Mouse (Mus musculus) CH12.LX (cell line): ENCODE results near the gene Socs2. TPM values are rescaled to one million over a fixed set of nuclear protein-coding genes. Genes with fewer than 3 reads are reported as not detected.

Experiments used
- DNase-seq: peaks from one replicate; pipeline ENCODE4 v3.0.0-alpha.2; 2013; ENCODE audit errors: extremely low read depth
- H3K27ac ChIP-seq: 2 replicates; pipeline ENCODE4 v1.5.1; 2012; ENCODE audit warnings: low read depth, mild to moderate bottlenecking, control low read depth, moderate library complexity; ENCODE audit not compliant: insufficient read depth
- H3K27me3 ChIP-seq: replicated peaks from 2 replicates; pipeline ENCODE3; 2012; ENCODE audit warnings: inconsistent platforms
- H3K36me3 ChIP-seq, 2 experiments: replicated peaks in 1 of 2; 2 replicates each; pipeline versions ENCODE3 to v1.6.1; 2012; ENCODE audit warnings: inconsistent platforms in 1 of 2, low read length in 1 of 2, mild to moderate bottlenecking in 1 of 2, mixed read lengths in 1 of 2, moderate library complexity in 1 of 2; ENCODE audit not compliant: control insufficient read depth in 1 of 2, insufficient read depth in 1 of 2
- H3K4me1 ChIP-seq, 2 experiments: 2 replicates each; pipeline ENCODE4 v1.6.1; 2012; ENCODE audit warnings: inconsistent platforms in 1 of 2, moderate library complexity in 1 of 2; ENCODE audit not compliant: insufficient read depth in 2 of 2, control insufficient read depth in 1 of 2
- H3K4me2 ChIP-seq: 2 replicates; pipeline ENCODE4 v1.6.1; 2012; ENCODE audit warnings: low read depth, mild to moderate bottlenecking, control low read depth; ENCODE audit not compliant: poor library complexity, insufficient read depth, severe bottlenecking
- H3K4me3 ChIP-seq, 3 experiments: fragments of 150-350 bp in 1 of 3; sonication (generic) in 1 of 3; replicated peaks in 1 of 3; 2 replicates each; pipeline versions ENCODE3 to v1.5.1; 2011 to 2012; ENCODE audit warnings: low read depth in 2 of 3, low read length in 2 of 3, mild to moderate bottlenecking in 2 of 3, moderate library complexity in 2 of 3, control low read depth in 1 of 3, improper control_type of control experiment in 1 of 3, inconsistent platforms in 1 of 3, mixed read lengths in 1 of 3; ENCODE audit not compliant: poor library complexity in 1 of 3
- H3K79me2 ChIP-seq: replicated peaks from 2 replicates; pipeline ENCODE4 v1.6.1; 2012; ENCODE audit warnings: mild to moderate bottlenecking, moderate library complexity; ENCODE audit not compliant: control insufficient read depth, poor library complexity, insufficient read depth, severe bottlenecking; ENCODE audit errors: extremely low read depth
- H3K9ac ChIP-seq: 2 replicates; pipeline ENCODE4 v1.6.1; 2012; ENCODE audit warnings: low read depth, mild to moderate bottlenecking, control low read depth, moderate library complexity; ENCODE audit not compliant: insufficient read depth
- H3K9me3 ChIP-seq: replicated peaks from 2 replicates; pipeline ENCODE3; 2012; ENCODE audit warnings: low read length, inconsistent platforms, mixed read lengths
- CHD2 ChIP-seq: IDR thresholded peaks from 2 replicates; pipeline ENCODE4 v1.6.1; 2011; ENCODE audit warnings: low read length, improper control_type of control experiment
- CTCF ChIP-seq, 2 experiments: IDR thresholded peaks in 1 of 2; conservative IDR thresholded peaks in 1 of 2; 2 replicates each; pipeline ENCODE4 v1.5.1; 2011 to 2012; ENCODE audit warnings: low read depth in 2 of 2, low read length in 2 of 2, improper control_type of control experiment in 1 of 2, inconsistent platforms in 1 of 2, mild to moderate bottlenecking in 1 of 2, moderate library complexity in 1 of 2
- E2F4 ChIP-seq: IDR thresholded peaks from 2 replicates; pipeline ENCODE4 v1.6.1; 2011; ENCODE audit warnings: low read depth, low read length, improper control_type of control experiment; ENCODE audit not compliant: insufficient replicate concordance
- GABPA ChIP-seq: IDR thresholded peaks from 2 replicates; pipeline ENCODE4 v1.6.1; 2012; ENCODE audit warnings: low read depth, low read length, improper control_type of control experiment, inconsistent platforms; ENCODE audit not compliant: insufficient replicate concordance
- HCFC1 ChIP-seq: IDR thresholded peaks from 2 replicates; pipeline ENCODE4 v1.6.1; 2012; ENCODE audit warnings: low read depth, mild to moderate bottlenecking, inconsistent platforms, low read length, improper control_type of control experiment
- IRF4 ChIP-seq: IDR thresholded peaks from 2 replicates; pipeline ENCODE4 v1.6.1; 2014; ENCODE audit warnings: low read depth, mild to moderate bottlenecking, inconsistent platforms, low read length, improper control_type of control experiment
- JUN ChIP-seq: IDR thresholded peaks from 2 replicates; pipeline ENCODE4 v1.6.1; 2011; ENCODE audit warnings: low read depth, mild to moderate bottlenecking, low read length, improper control_type of control experiment, moderate library complexity; ENCODE audit not compliant: insufficient read depth
- JUND ChIP-seq: conservative IDR thresholded peaks from 2 replicates; pipeline ENCODE4 v1.6.1; 2011; ENCODE audit warnings: low read depth, low read length, improper control_type of control experiment
- MEF2A ChIP-seq: IDR thresholded peaks from 2 replicates; pipeline ENCODE4 v1.6.1; 2014; ENCODE audit warnings: low read depth, mild to moderate bottlenecking, inconsistent platforms, low read length, improper control_type of control experiment, borderline replicate concordance
- NRF1 ChIP-seq: IDR thresholded peaks from 2 replicates; pipeline ENCODE4 v1.6.1; 2014; ENCODE audit warnings: low read depth, mild to moderate bottlenecking, inconsistent platforms, low read length, improper control_type of control experiment, moderate library complexity
- POLR2A ChIP-seq: IDR thresholded peaks from 2 replicates; pipeline ENCODE4 v1.6.1; 2011; ENCODE audit warnings: low read depth, mild to moderate bottlenecking, improper control_type of control experiment, low read length
- POLR2AphosphoS2 ChIP-seq: IDR thresholded peaks from 2 replicates; pipeline ENCODE4 v1.6.1; 2011; ENCODE audit warnings: low read depth, low read length, improper control_type of control experiment
- RAD21 ChIP-seq: IDR thresholded peaks from 2 replicates; pipeline ENCODE4 v1.6.1; 2011; ENCODE audit warnings: low read depth, mild to moderate bottlenecking, low read length, improper control_type of control experiment, moderate library complexity
- SMC3 ChIP-seq: IDR thresholded peaks from 2 replicates; pipeline ENCODE4 v1.6.1; 2011; ENCODE audit warnings: low read depth, low read length, improper control_type of control experiment
- UBTF ChIP-seq: IDR thresholded peaks from 2 replicates; pipeline ENCODE4 v1.6.1; 2012; ENCODE audit warnings: low read depth, mild to moderate bottlenecking, inconsistent platforms, low read length, improper control_type of control experiment, moderate library complexity
- USF1 ChIP-seq: IDR thresholded peaks from 2 replicates; pipeline ENCODE4 v1.6.1; 2014; ENCODE audit warnings: low read depth, mild to moderate bottlenecking, inconsistent platforms, low read length, improper control_type of control experiment
- ZMIZ1 ChIP-seq: IDR thresholded peaks from 2 replicates; pipeline ENCODE4 v1.6.1; 2012; ENCODE audit warnings: low read depth, mild to moderate bottlenecking, inconsistent platforms, low read length, improper control_type of control experiment
- ZNF384 ChIP-seq: IDR thresholded peaks from 2 replicates; pipeline ENCODE4 v1.6.1; 2012; ENCODE audit warnings: low read depth, low read length, improper control_type of control experiment, inconsistent platforms
- dilution Hi-C: fragments of 300-500 bp; cut with MboI; formaldehyde crosslinking; loops from 2 replicates; pipeline ENCODE4 v1.14.3; 2020; ENCODE audit warnings: low sequenced_read_pairs; ENCODE audit not compliant: extremely low pct_unique_long_range_greater_than_20kb, extremely low pct_ligation_motif_present
- in situ Hi-C: fragments of 300-500 bp; cut with MboI; formaldehyde crosslinking; loops from 3 replicates; pipeline ENCODE4 v1.14.3; 2019; ENCODE audit warnings: low sequenced_read_pairs, low pct_ligation_motif_present, low pct_unique_long_range_greater_than_20kb, mixed read lengths
- polyA plus RNA-seq: library from polyadenylated mRNA; unstranded; fragments of >175 nt; gene quantifications from 2 replicates; pipeline ENCODE4 v1.2.1, GENCODE M21; 2012; ENCODE audit warnings: low read depth; ENCODE audit not compliant: insufficient read length
- total RNA-seq, 2 experiments: library from RNA; depleted of rRNA; stranded (reverse); fragments of 300-350 nt in 1 of 2; fragments of >200 nt in 1 of 2; gene quantifications; 2 replicates each; pipeline ENCODE4 v1.2.3; 2012 to 2014

Gene Socs2
- total and polyA plus RNA-seq, 3 experiments, result 7.8 to 16.3 (median 15.7) TPM

DNA sequence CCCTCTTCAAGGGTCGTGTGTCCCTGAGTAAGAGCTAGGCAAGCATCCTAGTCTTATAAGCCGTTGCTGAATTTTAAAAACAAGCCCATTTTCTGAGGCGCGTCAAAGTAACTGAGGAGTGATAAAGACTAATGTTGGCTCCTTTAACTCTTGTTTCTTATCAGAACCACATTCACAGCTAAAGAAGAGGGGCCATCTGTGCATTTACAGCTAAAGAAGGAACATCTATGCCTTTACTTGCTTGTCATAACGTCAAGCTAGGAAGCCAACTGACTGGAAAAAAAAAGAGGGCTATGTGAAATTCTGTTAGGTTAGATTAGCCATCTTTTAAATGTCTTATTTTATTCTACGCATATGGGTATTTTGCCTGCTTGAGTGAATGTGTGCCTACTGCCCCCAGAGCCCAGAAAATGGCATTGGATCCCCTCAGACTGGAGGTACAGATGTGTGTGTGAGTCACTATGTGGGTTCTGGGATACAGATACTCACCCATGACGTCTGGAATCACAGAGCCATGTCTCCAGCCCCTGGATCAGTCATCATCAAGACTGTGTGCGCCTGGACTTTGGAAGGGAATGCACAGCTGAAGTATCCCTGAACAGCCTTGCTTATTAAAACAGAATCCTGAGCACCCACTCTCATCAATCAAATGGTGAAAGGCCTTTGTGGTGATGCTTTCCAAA, 40.5 kb upstream of the Socs2 start:
- Histone ChIP-seq H3K36me3 (no peaks in the 10 kb centered on the region), H3K4me2 (no peak overlapping the region), H3K4me3 (no peak overlapping the region), H3K9me3 (no peaks in the 10 kb centered on the region), H3K27ac (no peak overlapping the region), H3K79me2 (no peaks in the 10 kb centered on the region), H3K27me3 (no peaks in the 10 kb centered on the region), H3K9ac (no peak overlapping the region), H3K4me1 (0 out of 4 replicates have a peak, but pooled peaks cover 0 to 2% of the 10 kb centered on the region in 2 experiments)
- no peak for TF ChIP-seq JUND
- no peak for TF ChIP-seq GABPA
- no peak for TF ChIP-seq ZMIZ1
- TF ChIP-seq ZNF384, result no peak
- TF ChIP-seq RAD21, result no peak
- no peak for TF ChIP-seq CHD2
- TF ChIP-seq IRF4, result no peak
- TF ChIP-seq UBTF, result no peak
- no peak for TF ChIP-seq MEF2A
- TF ChIP-seq CTCF (conservative IDR thresholded peaks at IDR 0.05 in 1 of 2, IDR thresholded peaks at IDR 0.05 in 1 of 2; ENCODE audit: low read depth in 2 of 2, low read length in 2 of 2), result no peak
- TF ChIP-seq POLR2A, result no peak
- no peak for TF ChIP-seq SMC3
- no peak for TF ChIP-seq JUN
- TF ChIP-seq E2F4, result no peak
- TF ChIP-seq NRF1, result no peak
- dilution Hi-C loops, result no loop called here
- in situ Hi-C loops, result no loop called here
- no peak for DNase-seq

DNA sequence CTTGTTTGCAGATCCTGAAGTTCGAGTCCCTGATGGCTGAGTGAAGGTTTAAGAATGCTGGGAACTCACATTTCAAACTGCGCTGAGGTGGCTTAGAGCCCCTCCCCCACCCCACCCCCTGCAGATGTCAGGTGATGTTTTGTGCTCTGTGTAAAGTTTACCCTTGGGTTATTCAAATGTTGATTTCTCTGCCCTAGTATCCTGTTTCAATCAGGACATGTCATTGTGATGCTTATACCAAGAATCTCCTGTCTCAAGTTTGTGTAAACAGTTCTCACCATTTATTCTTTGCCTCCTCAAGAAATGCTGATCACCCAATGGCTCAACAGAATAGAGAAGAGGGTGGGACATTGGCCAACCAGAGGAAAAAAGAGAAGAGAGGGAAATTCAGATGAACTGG, 39.1 kb upstream of the Socs2 start:
- Histone ChIP-seq H3K4me1 (0 out of 4 replicates have a peak, but pooled peaks cover 0 to 2% of the 10 kb centered on the region in 2 experiments), H3K27ac (no peak overlapping the region)

More for the DNA sequence above, 39.1 kb upstream of the Socs2 start:
- DNase-seq, result no peak
- Histone ChIP-seq H3K9me3 (no peaks in the 10 kb centered on the region), H3K4me3 (no peak overlapping the region), H3K4me2 (no peak overlapping the region), H3K9ac (no peak overlapping the region), H3K36me3 (no peaks in the 10 kb centered on the region), H3K27me3 (no peaks in the 10 kb centered on the region), H3K79me2 (no peaks in the 10 kb centered on the region)
- dilution Hi-C loops, result no loop called here
- in situ Hi-C loops, result no loop called here
- no peak for TF ChIP-seq HCFC1
- TF ChIP-seq POLR2AphosphoS2, result no peak
- no peak for TF ChIP-seq IRF4
- TF ChIP-seq USF1, result no peak
